Mouse (Mus musculus) MEL (cell line): ENCODE data around the gene Nemf. TPM values are rescaled to one million over a fixed set of nuclear protein-coding genes. Genes with fewer than 3 reads are reported as not detected.

Experiments used
- DNase-seq: peaks from one replicate; pipeline ENCODE4 v3.0.0; 2011; ENCODE audit warnings: low read depth, low spot score
- H3K27ac ChIP-seq: 2 replicates; pipeline ENCODE4 v1.5.1; 2012; ENCODE audit warnings: low read depth, mild to moderate bottlenecking, control low read depth, low read length, moderate library complexity; ENCODE audit not compliant: control insufficient read depth
- H3K27me3 ChIP-seq, 2 experiments: fragments of 150-350 bp in 1 of 2; sonication (generic) in 1 of 2; 2 replicates each; pipeline ENCODE4 v1.6.1; 2012; ENCODE audit warnings: low read length in 2 of 2, mild to moderate bottlenecking in 2 of 2, improper control_type of control experiment in 1 of 2, moderate library complexity in 1 of 2; ENCODE audit not compliant: insufficient read depth in 2 of 2, control insufficient read depth in 1 of 2
- H3K36me3 ChIP-seq, 2 experiments: 2 replicates each; pipeline ENCODE4 v1.6.1; 2012 to 2014; ENCODE audit warnings: low read length in 2 of 2, improper control_type of control experiment in 1 of 2, inconsistent platforms in 1 of 2, mild to moderate bottlenecking in 1 of 2; ENCODE audit not compliant: insufficient read depth in 2 of 2, control insufficient read depth in 1 of 2
- H3K4me1 ChIP-seq, 2 experiments: fragments of 150-350 bp in 1 of 2; sonication (generic) in 1 of 2; 2 replicates each; pipeline ENCODE4 v1.6.1; 2012; ENCODE audit warnings: low read length in 2 of 2, improper control_type of control experiment in 1 of 2, mild to moderate bottlenecking in 1 of 2; ENCODE audit not compliant: insufficient read depth in 2 of 2, control insufficient read depth in 1 of 2
- H3K4me3 ChIP-seq, 2 experiments: fragments of 150-350 bp in 1 of 2; sonication (generic) in 1 of 2; 2 replicates each; pipeline ENCODE4 v1.5.1; 2012; ENCODE audit warnings: low read depth in 2 of 2, low read length in 2 of 2, mild to moderate bottlenecking in 2 of 2, moderate library complexity in 2 of 2, control low read depth in 1 of 2, improper control_type of control experiment in 1 of 2; ENCODE audit not compliant: control insufficient read depth in 1 of 2, insufficient read depth in 1 of 2
- H3K79me2 ChIP-seq: 2 replicates; pipeline ENCODE4 v1.6.1; 2012; ENCODE audit warnings: mild to moderate bottlenecking, low read length, moderate library complexity; ENCODE audit not compliant: control insufficient read depth, poor library complexity, insufficient read depth
- H3K9ac ChIP-seq: 2 replicates; pipeline ENCODE4 v1.6.1; 2012; ENCODE audit warnings: low read depth, mild to moderate bottlenecking, control low read depth, low read length, moderate library complexity; ENCODE audit not compliant: control insufficient read depth, poor library complexity, severe bottlenecking
- H3K9me3 ChIP-seq: fragments of 150-350 bp; sonication (generic); replicated peaks from 2 replicates; pipeline ENCODE4 v1.6.1; 2012; ENCODE audit warnings: mild to moderate bottlenecking, low read length, improper control_type of control experiment, moderate library complexity; ENCODE audit not compliant: insufficient read depth
- BHLHE40 ChIP-seq: IDR thresholded peaks from 2 replicates; pipeline ENCODE4 v1.6.1; 2012; ENCODE audit warnings: low read depth, mild to moderate bottlenecking, inconsistent platforms, low read length, improper control_type of control experiment, borderline replicate concordance
- CHD1 ChIP-seq: IDR thresholded peaks from 2 replicates; pipeline ENCODE4 v1.6.1; 2012; ENCODE audit warnings: low read depth, mild to moderate bottlenecking, inconsistent platforms, low read length, improper control_type of control experiment
- CHD2 ChIP-seq: IDR thresholded peaks from 2 replicates; pipeline ENCODE4 v1.6.1; 2011; ENCODE audit warnings: low read length, improper control_type of control experiment
- E2F4 ChIP-seq: IDR thresholded peaks from 2 replicates; pipeline ENCODE4 v1.6.1; 2011; ENCODE audit warnings: low read depth, low read length, improper control_type of control experiment, borderline replicate concordance
- EP300 ChIP-seq, 2 experiments: IDR thresholded peaks; 2 replicates each; pipeline ENCODE4 v1.6.1; 2011; ENCODE audit warnings: improper control_type of control experiment in 2 of 2, low read length in 2 of 2, low read depth in 1 of 2, mild to moderate bottlenecking in 1 of 2
- HCFC1 ChIP-seq: IDR thresholded peaks from 2 replicates; pipeline ENCODE4 v1.6.1; 2012; ENCODE audit warnings: low read depth, mild to moderate bottlenecking, inconsistent platforms, low read length, improper control_type of control experiment, moderate library complexity
- JUND ChIP-seq: IDR thresholded peaks from 2 replicates; pipeline ENCODE4 v1.6.1; 2011; ENCODE audit warnings: low read depth, mild to moderate bottlenecking, improper control_type of control experiment, low read length
- KAT2A ChIP-seq: conservative IDR thresholded peaks from 2 replicates; pipeline ENCODE4 v1.6.1; 2012; ENCODE audit warnings: low read depth, low read length, improper control_type of control experiment, inconsistent platforms
- MAFK ChIP-seq: IDR thresholded peaks from 2 replicates; pipeline ENCODE4 v1.6.1; 2011; ENCODE audit warnings: low read depth, mild to moderate bottlenecking, low read length, improper control_type of control experiment, borderline replicate concordance
- MAX ChIP-seq: IDR thresholded peaks from 2 replicates; pipeline ENCODE4 v1.6.1; 2011; ENCODE audit warnings: low read length, improper control_type of control experiment
- MAZ ChIP-seq: IDR thresholded peaks from 2 replicates; pipeline ENCODE4 v1.6.1; 2012; ENCODE audit warnings: low read depth, mild to moderate bottlenecking, inconsistent platforms, low read length, improper control_type of control experiment
- MXI1 ChIP-seq: IDR thresholded peaks from 2 replicates; pipeline ENCODE4 v1.6.1; 2011; ENCODE audit warnings: mild to moderate bottlenecking, low read depth, low read length, improper control_type of control experiment
- MYC ChIP-seq: IDR thresholded peaks from 2 replicates; pipeline ENCODE4 v1.6.1; 2011; ENCODE audit warnings: low read depth, mild to moderate bottlenecking, low read length, improper control_type of control experiment, moderate library complexity
- NELFE ChIP-seq: IDR thresholded peaks from 2 replicates; pipeline ENCODE4 v1.6.1; 2011; ENCODE audit warnings: low read depth, low read length, improper control_type of control experiment
- NRF1 ChIP-seq: IDR thresholded peaks from 2 replicates; pipeline ENCODE4 v1.6.1; 2014; ENCODE audit warnings: low read depth, mild to moderate bottlenecking, inconsistent platforms, low read length, improper control_type of control experiment, moderate library complexity; ENCODE audit not compliant: poor library complexity, insufficient read depth, severe bottlenecking
- POLR2AphosphoS2 ChIP-seq: IDR thresholded peaks from 2 replicates; pipeline ENCODE4 v1.6.1; 2011; ENCODE audit warnings: low read length, improper control_type of control experiment
- POLR2AphosphoS5 ChIP-seq: IDR thresholded peaks from 2 replicates; pipeline ENCODE4 v1.6.1; 2012; ENCODE audit warnings: low read depth, borderline replicate concordance, mild to moderate bottlenecking, inconsistent platforms, low read length, moderate library complexity, mixed read lengths
- SIN3A ChIP-seq: IDR thresholded peaks from 2 replicates; pipeline ENCODE4 v1.6.1; 2012; ENCODE audit warnings: low read length, improper control_type of control experiment, inconsistent platforms
- SMC3 ChIP-seq: IDR thresholded peaks from 2 replicates; pipeline ENCODE4 v1.6.1; 2011; ENCODE audit warnings: low read depth, low read length, improper control_type of control experiment
- UBTF ChIP-seq: IDR thresholded peaks from 2 replicates; pipeline ENCODE4 v1.6.1; 2012; ENCODE audit warnings: low read depth, mild to moderate bottlenecking, inconsistent platforms, low read length, improper control_type of control experiment, moderate library complexity, borderline replicate concordance; ENCODE audit not compliant: insufficient read depth
- USF1 ChIP-seq: IDR thresholded peaks from 2 replicates; pipeline ENCODE4 v1.6.1; 2014; ENCODE audit warnings: low read depth, mild to moderate bottlenecking, inconsistent platforms, low read length, improper control_type of control experiment, moderate library complexity
- USF2 ChIP-seq, 2 experiments: IDR thresholded peaks; 2 replicates each; pipeline ENCODE4 v1.6.1; 2011 to 2012; ENCODE audit warnings: improper control_type of control experiment in 2 of 2, low read length in 2 of 2, borderline replicate concordance in 1 of 2, inconsistent platforms in 1 of 2, low read depth in 1 of 2, mild to moderate bottlenecking in 1 of 2; ENCODE audit not compliant: insufficient read depth in 1 of 2
- ZC3H11A ChIP-seq: IDR thresholded peaks from 2 replicates; pipeline ENCODE4 v1.6.1; 2012; ENCODE audit warnings: low read depth, mild to moderate bottlenecking, inconsistent platforms, low read length, improper control_type of control experiment
- ZKSCAN1 ChIP-seq: IDR thresholded peaks from 2 replicates; pipeline ENCODE4 v1.6.1; 2012; ENCODE audit warnings: low read depth, mild to moderate bottlenecking, inconsistent platforms, low read length, improper control_type of control experiment, moderate library complexity
- ZMIZ1 ChIP-seq: IDR thresholded peaks from 2 replicates; pipeline ENCODE4 v1.6.1; 2012; ENCODE audit warnings: low read depth, mild to moderate bottlenecking, inconsistent platforms, low read length, improper control_type of control experiment, moderate library complexity
- ZNF384 ChIP-seq: IDR thresholded peaks from 2 replicates; pipeline ENCODE4 v1.6.1; 2012; ENCODE audit warnings: low read depth, mild to moderate bottlenecking, inconsistent platforms, low read length, improper control_type of control experiment
- polyA plus RNA-seq, 2 experiments: library from polyadenylated mRNA; stranded (reverse) in 1 of 2; unstranded in 1 of 2; fragments of >175 nt in 1 of 2; fragments of >200 nt in 1 of 2; gene quantifications; 2 replicates each; pipeline versions ENCODE4 v1.2.1 to v1.2.4; 2012; ENCODE audit warnings: low replicate concordance in 2 of 2, low read depth in 1 of 2; ENCODE audit not compliant: insufficient read length in 2 of 2, insufficient read depth in 1 of 2, missing spikeins in 1 of 2
- total RNA-seq: library from RNA; depleted of rRNA; stranded (reverse); fragments of 300-350 nt; gene quantifications from 2 replicates; pipeline ENCODE4 v1.2.3, GENCODE M21; 2012

Nemf gene
- total and polyA plus RNA-seq, 3 experiments: 30.2 to 33.4 TPM; not detected in 1

GRCm38 (mm10) chr12:69287535-69287934, 69.4 kb downstream of the Nemf start:
- DNase-seq: no peak
- H3K27ac ChIP-seq: no peak overlapping the region
- H3K9ac ChIP-seq: no peak overlapping the region
- peaks cover 0 to 2% of the 10 kb centered on the region in 2 experiments; a peak in 1 of 4 replicates for H3K36me3 ChIP-seq
- no peaks in the 10 kb centered on the region for H3K9me3 ChIP-seq
- H3K27me3 ChIP-seq: no peaks in the 10 kb centered on the region; a peak in 1 of 4 replicates
- no peak overlapping the region for H3K4me3 ChIP-seq
- TF ChIP-seq ZKSCAN1: no peak
- peaks cover 2% of the 10 kb centered on the region in 2 experiments; a peak in 1 of 4 replicates for H3K4me1 ChIP-seq
- no peaks in the 10 kb centered on the region for H3K79me2 ChIP-seq

DNA sequence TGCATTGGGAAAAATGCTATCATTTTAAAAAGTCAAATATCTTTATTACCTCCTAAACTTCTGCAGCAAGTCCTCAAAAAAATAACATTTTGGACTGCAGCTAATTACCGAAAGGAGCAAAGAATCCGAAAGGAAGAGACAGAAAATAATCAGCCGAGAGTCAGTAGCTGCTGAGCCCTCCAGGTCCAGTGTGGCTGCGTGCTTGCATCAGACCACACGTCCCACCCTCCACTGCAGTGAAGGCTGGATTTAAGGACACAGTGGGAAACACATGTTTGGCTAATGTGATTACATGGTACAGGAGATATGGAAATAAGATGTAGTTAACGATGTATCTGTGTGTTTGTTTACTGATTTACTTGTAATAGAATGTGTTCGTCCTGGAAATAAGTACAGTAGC, 73.8 kb downstream of the Nemf start:
- Histone ChIP-seq H3K4me3 (no peak overlapping the region), H3K27ac (no peak overlapping the region)

GRCm38 (mm10) chr12:69280915-69281314, 76.0 kb downstream of the Nemf start:
- H3K27ac ChIP-seq: no peak overlapping the region
- no peak overlapping the region for H3K9ac ChIP-seq

More for the DNA sequence above, 73.8 kb downstream of the Nemf start:
- TF ChIP-seq MAX (no peak), ZNF384 (no peak), HCFC1 (no peak), ZKSCAN1 (no peak), USF2 (IDR thresholded peaks at IDR 0.05; ENCODE audit: borderline replicate concordance in 1 of 2, insufficient read depth in 1 of 2, low read depth in 1 of 2, low read length in 2 of 2) (no peak), NELFE (no peak), ZC3H11A (no peak), MAFK (no peak), KAT2A (no peak), NRF1 (no peak), SIN3A (no peak), ZMIZ1 (no peak), POLR2AphosphoS5 (no peak), UBTF (no peak), EP300 (IDR thresholded peaks at IDR 0.05; ENCODE audit: low read depth in 1 of 2, low read length in 2 of 2) (no peak), MAZ (no peak), MYC (no peak), JUND (no peak), CHD1 (no peak), MXI1 (no peak)
- H3K79me2 ChIP-seq: no peaks in the 10 kb centered on the region
- no peaks in the 10 kb centered on the region for H3K36me3 ChIP-seq
- DNase-seq: no peak
- H3K27me3 ChIP-seq: no peaks in the 10 kb centered on the region; a peak in 1 of 4 replicates
- no peak overlapping the region for H3K9ac ChIP-seq
- no peaks in the 10 kb centered on the region for H3K4me1 ChIP-seq
- no peaks in the 10 kb centered on the region for H3K9me3 ChIP-seq

More at GRCm38 (mm10) chr12:69280915-69281314, 76.0 kb downstream of the Nemf start:
- TF ChIP-seq USF1: no peak
- no peak for TF ChIP-seq POLR2AphosphoS2
- TF ChIP-seq BHLHE40: no peak
- no peak for TF ChIP-seq MAFK
- no peak for TF ChIP-seq MXI1
- TF ChIP-seq KAT2A: no peak
- no peak for TF ChIP-seq MYC
- no peak for TF ChIP-seq MAX
- TF ChIP-seq CHD2: no peak
- no peak for TF ChIP-seq EP300 (IDR thresholded peaks at IDR 0.05; ENCODE audit: low read depth in 1 of 2, low read length in 2 of 2)
- no peak for TF ChIP-seq E2F4
- no peak for TF ChIP-seq SMC3
- Histone ChIP-seq H3K79me2 (no peaks in the 10 kb centered on the region), H3K27me3 (no peaks in the 10 kb centered on the region; a peak in 1 of 4 replicates), H3K4me3 (no peak overlapping the region), H3K4me1 (no peaks in the 10 kb centered on the region), H3K9me3 (no peaks in the 10 kb centered on the region), H3K36me3 (no peaks in the 10 kb centered on the region)
- no peak for DNase-seq
